Mouse (Mus musculus): ENCODE results near the gene Gm1123. TPM values are rescaled to one million over a fixed set of nuclear protein-coding genes. Genes with fewer than 3 reads are reported as not detected.

Gene Gm1123
- polyA plus RNA-seq (2016; fragmentation: Nextera tagmentation; extraction: Ambion mirVana) = not detected in 2 replicates

DNA sequence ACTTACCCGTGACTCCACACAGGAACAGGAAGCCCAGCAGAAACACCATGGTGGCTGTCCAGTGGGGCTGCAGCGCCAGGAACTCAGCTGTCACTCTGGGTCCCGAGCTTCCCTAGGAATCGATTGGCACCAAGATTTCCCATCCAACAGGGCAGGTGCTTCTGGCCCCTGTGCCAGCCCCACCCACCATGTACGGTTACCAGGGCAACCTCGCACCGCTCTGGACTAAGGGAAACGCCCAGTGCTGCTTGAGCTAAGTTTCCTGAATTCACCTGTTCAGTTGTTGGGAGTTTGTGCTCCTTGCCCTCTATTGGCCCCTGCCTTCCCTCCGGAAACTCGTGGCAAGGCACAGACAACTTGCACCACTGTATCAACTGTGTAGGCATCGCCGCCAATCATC is at the start of gene Gm1123:
Gene Gm1123 (minus strand): TSS at position 141 of the 400 bp plus-strand sequence.
- peaks cover 13% of the 10 kb centered on the region for H3K36me3 ChIP-seq (replicated peaks)
- H3K9me3 ChIP-seq = no peaks in the 10 kb centered on the region
- no peak for ATAC-seq (ENCODE audit: low FRiP score)
- no peak within 1 kb of the TSS for H3K9ac ChIP-seq
- WGBS = 88% methylated on average over 12 of the region's 12 CpGs
- H3K4me1 ChIP-seq = no peaks in the 10 kb centered on the region
- no peak within 1 kb of the TSS for H3K27ac ChIP-seq
- no peak within 1 kb of the TSS for H3K4me3 ChIP-seq (replicated peaks)
- H3K27me3 ChIP-seq = no peaks in the 10 kb centered on the region
- H3K4me2 ChIP-seq = no peak within 1 kb of the TSS

DNA sequence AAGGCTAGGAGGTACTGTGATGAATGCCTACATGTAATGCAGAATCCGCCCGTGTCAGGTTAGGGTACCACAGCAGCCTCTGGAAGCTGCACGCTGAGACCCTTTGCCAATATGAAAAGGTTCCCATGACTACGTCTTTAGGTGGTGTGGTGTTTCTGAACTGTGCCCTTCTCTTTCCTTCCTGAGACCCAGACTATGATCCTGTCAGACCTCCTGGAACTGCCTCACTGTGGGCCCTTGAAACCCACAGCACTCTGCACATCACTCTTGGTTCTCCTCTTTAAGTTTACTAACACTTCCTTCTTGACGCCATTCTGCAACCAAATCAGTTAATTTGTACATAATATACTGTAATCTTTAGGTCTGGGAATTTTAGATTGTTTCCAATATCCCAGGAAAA is 46.2 kb upstream of the Gm1123 start:
- H3K27ac ChIP-seq = no peak overlapping the region
- H3K4me2 ChIP-seq = no peak overlapping the region
- ATAC-seq (ENCODE audit: low FRiP score) = no peak
- H3K36me3 ChIP-seq (replicated peaks) = no peaks in the 10 kb centered on the region
- no peaks in the 10 kb centered on the region for H3K27me3 ChIP-seq
- H3K9me3 ChIP-seq = no peaks in the 10 kb centered on the region
- no peak overlapping the region for H3K4me3 ChIP-seq (replicated peaks)
- WGBS = 96% methylated on average over 5 of the region's 5 CpGs
- no peaks in the 10 kb centered on the region for H3K4me1 ChIP-seq
- H3K9ac ChIP-seq = no peak overlapping the region

DNA sequence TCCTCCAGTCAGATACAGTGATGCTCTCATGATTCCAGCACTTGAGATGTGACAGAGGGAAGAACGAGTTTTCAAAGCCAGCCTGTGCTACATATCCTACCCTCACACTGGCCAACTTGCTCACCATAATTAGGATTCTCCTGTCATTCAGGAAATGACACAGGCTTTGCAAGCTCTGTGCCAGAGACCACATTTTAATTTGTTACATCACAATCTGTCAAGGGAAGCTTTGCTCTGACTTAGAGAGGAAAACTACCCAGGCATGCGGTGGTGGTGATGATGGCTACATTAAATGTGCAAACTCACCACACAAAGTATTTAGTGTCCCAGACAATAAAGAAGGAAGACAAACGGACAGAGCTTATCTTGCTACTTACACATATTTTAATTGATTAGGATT is 45.8 kb upstream of the Gm1123 start:
- no peak overlapping the region for H3K27ac ChIP-seq
- no peaks in the 10 kb centered on the region for H3K36me3 ChIP-seq (replicated peaks)
- no peaks in the 10 kb centered on the region for H3K4me1 ChIP-seq
- no peak overlapping the region for H3K4me2 ChIP-seq
- no peak overlapping the region for H3K9ac ChIP-seq
- WGBS = 89% methylated on average over 3 of the region's 3 CpGs
- no peak overlapping the region for H3K4me3 ChIP-seq (replicated peaks)
- no peaks in the 10 kb centered on the region for H3K9me3 ChIP-seq
- no peak for ATAC-seq (ENCODE audit: low FRiP score)
- no peaks in the 10 kb centered on the region for H3K27me3 ChIP-seq

DNA sequence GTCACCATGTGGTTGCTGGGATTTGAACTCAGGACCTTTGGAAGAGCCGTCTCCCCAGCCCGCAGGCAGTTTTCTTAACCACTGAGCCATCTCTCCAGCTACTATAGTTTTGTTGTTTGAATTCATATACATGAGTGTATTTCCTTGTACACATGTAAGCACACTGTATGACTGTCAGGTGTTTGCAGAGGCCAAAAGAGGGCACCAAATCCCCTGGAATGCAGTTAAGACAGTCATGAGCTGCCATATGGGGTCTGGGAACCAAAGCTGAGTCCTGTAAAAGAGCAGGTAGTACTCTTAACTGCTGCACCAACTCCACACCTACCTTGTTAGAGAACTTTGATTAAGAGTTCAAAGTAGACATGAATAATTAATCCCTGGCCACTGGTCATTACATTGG is 45.1 kb upstream of the Gm1123 start:
- no peak for ATAC-seq (ENCODE audit: low FRiP score)
- no peak overlapping the region for H3K4me3 ChIP-seq (replicated peaks)
- no peaks in the 10 kb centered on the region for H3K27me3 ChIP-seq
- H3K4me2 ChIP-seq = no peak overlapping the region
- no peaks in the 10 kb centered on the region for H3K9me3 ChIP-seq
- WGBS = 98% methylated on average over 2 of the region's 2 CpGs
- no peak overlapping the region for H3K27ac ChIP-seq
- H3K36me3 ChIP-seq (replicated peaks) = no peaks in the 10 kb centered on the region
- no peaks in the 10 kb centered on the region for H3K4me1 ChIP-seq
- no peak overlapping the region for H3K9ac ChIP-seq

DNA sequence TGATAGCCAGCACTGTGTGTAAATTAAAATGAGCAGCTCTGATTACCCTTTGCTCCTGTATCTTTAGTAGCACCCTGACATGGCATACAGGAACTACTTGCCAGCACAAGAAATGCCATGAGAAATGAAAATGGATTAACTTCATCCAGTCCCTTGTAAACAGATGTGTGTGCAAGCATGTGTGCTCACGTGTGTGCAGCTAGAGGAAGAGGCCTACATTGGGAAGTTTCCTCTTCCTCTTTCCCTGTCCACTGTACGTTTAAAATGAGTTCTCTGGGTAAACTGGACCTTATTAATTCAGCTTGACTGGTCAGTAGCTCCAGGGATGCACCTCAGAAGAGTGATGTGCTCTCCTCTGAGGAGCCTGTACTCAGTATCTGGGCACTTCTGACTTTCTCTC is 38.9 kb upstream of the Gm1123 start:
- Histone ChIP-seq H3K9me3 (no peaks in the 10 kb centered on the region), H3K27me3 (no peaks in the 10 kb centered on the region), H3K4me1 (no peaks in the 10 kb centered on the region), H3K4me2 (no peak overlapping the region), H3K27ac (no peak overlapping the region), H3K9ac (no peak overlapping the region), H3K4me3 (replicated peaks) (no peak overlapping the region), H3K36me3 (replicated peaks) (peaks cover 9% of the 10 kb centered on the region)
- no peak for ATAC-seq (ENCODE audit: low FRiP score)
- 75% methylated on average over 2 of the region's 2 CpGs for WGBS

DNA sequence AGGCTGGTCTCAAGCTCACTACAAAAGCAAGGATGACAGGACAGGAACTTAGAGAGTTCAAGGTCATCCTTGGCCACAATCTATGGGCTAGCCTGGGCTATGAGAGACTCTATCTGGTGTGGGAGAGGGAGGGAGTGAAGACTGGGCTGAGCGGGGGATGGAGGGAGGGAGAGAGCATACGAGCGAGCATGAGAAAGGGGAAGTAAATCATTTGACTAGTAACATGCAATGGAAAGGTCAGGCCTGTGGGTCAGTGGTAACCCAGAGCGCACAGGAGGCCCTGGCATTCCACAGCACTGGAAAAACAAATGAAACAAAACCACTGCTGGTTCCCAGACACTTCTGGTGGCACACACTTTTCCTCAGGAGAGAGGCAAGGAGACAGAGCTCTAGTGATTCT is 37.0 kb upstream of the Gm1123 start:
- H3K36me3 ChIP-seq (replicated peaks) = peaks cover 17% of the 10 kb centered on the region
- no peak overlapping the region for H3K27ac ChIP-seq
- no peak overlapping the region for H3K9ac ChIP-seq
- H3K4me2 ChIP-seq = no peak overlapping the region
- H3K9me3 ChIP-seq = no peaks in the 10 kb centered on the region
- H3K27me3 ChIP-seq = no peaks in the 10 kb centered on the region
- 79% methylated on average over 4 of the region's 4 CpGs for WGBS
- no peak overlapping the region for H3K4me3 ChIP-seq (replicated peaks)
- ATAC-seq (ENCODE audit: low FRiP score) = no peak
- no peaks in the 10 kb centered on the region for H3K4me1 ChIP-seq

DNA sequence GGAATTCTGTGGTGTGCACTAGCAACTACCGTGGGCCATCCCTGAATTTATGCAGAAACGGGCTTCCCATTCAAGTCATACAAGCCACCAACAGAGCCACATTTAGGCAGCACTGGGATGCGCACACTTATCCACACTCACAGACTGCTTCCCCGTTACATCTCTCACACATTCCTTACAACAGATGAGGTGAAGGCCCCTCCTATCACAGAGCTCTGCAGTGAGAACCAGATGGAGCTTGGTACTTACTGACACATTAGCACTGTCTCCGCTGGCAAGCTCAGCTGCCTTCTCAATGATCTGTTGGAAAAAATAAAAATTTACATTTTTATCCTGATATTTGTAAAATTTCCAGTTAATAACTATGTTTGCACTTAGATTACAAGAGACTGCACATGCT is 29.8 kb upstream of the Gm1123 start:
- H3K27ac ChIP-seq = no peak overlapping the region
- 86% methylated on average over 5 of the region's 5 CpGs for WGBS
- no peak for ATAC-seq (ENCODE audit: low FRiP score)
- H3K4me1 ChIP-seq = no peaks in the 10 kb centered on the region
- no peak overlapping the region for H3K4me3 ChIP-seq (replicated peaks)
- H3K4me2 ChIP-seq = no peak overlapping the region
- H3K36me3 ChIP-seq (replicated peaks) = peaks cover 21% of the 10 kb centered on the region
- H3K9ac ChIP-seq = no peak overlapping the region
- no peaks in the 10 kb centered on the region for H3K9me3 ChIP-seq
- H3K27me3 ChIP-seq = no peaks in the 10 kb centered on the region

DNA sequence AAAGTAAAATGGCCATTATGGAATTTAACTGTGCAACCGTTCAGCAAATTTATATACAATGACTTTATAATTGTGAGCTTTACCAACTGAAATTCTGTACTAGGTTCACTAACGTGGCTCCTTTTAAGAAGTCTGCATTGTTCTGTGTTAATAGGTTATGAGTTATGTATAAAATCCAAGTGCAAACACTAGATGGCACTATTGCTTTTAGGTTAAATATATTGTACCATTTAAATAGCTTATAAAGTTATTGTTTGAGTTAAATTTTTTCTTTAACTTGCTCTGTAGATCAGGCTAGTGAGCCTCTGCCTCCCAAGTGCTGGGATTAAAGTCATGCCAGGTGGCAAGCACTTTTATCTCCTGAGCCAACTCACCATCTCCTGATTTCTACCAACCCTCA is 28.7 kb upstream of the Gm1123 start:
- H3K27ac ChIP-seq = no peak overlapping the region
- no peaks in the 10 kb centered on the region for H3K4me1 ChIP-seq
- 56% methylated on average over 2 of the region's 2 CpGs for WGBS
- no peak overlapping the region for H3K9ac ChIP-seq
- H3K27me3 ChIP-seq = no peaks in the 10 kb centered on the region
- H3K36me3 ChIP-seq (replicated peaks) = peaks cover 10% of the 10 kb centered on the region
- H3K4me2 ChIP-seq = no peak overlapping the region
- ATAC-seq (ENCODE audit: low FRiP score) = no peak
- no peak overlapping the region for H3K4me3 ChIP-seq (replicated peaks)
- H3K9me3 ChIP-seq = no peaks in the 10 kb centered on the region

DNA sequence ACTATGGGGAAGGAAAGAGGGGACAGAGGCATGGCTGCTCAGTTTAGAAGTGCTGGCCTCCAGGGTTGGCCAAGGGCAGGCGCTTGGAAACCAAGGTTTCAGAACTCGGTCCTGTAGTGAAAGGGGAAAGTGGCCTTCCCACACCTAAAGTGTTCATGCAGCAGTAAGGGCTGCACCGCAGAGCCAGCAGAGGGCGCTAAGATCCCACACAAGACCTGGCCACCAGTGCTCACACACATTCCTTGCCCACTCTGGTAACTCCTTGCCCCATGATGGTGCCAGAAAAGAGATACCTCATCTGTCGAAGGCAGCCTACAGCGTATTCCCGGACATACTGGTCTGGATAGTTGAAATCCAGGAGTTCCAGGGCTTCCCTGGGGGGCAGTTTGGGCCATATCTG is 27.0 kb upstream of the Gm1123 start:
- 41% methylated on average over 7 of the region's 7 CpGs for WGBS
- peak; percentile 84; the same call in 1 of the 2 replicates for ATAC-seq (ENCODE audit: low FRiP score)

DNA sequence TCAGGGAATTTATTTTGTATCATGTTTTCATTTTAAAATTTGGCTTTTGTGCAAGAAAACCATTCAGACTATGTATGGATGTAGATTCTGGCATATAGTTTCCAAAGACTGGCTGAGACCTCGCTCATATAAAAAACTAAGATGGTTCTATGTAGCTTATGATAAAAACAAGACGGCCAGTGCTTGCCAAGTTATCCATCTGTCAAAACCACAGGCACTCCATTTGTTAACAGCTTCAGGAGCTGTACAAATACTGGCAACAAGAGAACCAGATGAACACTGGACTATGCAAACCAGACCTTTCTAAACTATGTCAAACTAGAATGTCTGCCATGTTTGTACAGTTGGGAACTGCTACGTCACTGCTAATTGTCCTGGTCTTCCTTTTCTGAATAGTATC is 22.2 kb upstream of the Gm1123 start:
- peaks cover 4% of the 10 kb centered on the region; the same call in 1 of the 2 replicates for H3K36me3 ChIP-seq (replicated peaks)
- no peak for ATAC-seq (ENCODE audit: low FRiP score)
- H3K9ac ChIP-seq = no peak overlapping the region
- no peak overlapping the region for H3K27ac ChIP-seq
- H3K4me3 ChIP-seq (replicated peaks) = no peak overlapping the region
- no peaks in the 10 kb centered on the region for H3K9me3 ChIP-seq
- no peaks in the 10 kb centered on the region for H3K27me3 ChIP-seq
- 90% methylated on average over 3 of the region's 3 CpGs for WGBS
- no peaks in the 10 kb centered on the region for H3K4me1 ChIP-seq
- H3K4me2 ChIP-seq = no peak overlapping the region

More for the DNA sequence above, 27.0 kb upstream of the Gm1123 start:
- Histone ChIP-seq H3K4me2 (no peak overlapping the region), H3K4me1 (no peaks in the 10 kb centered on the region), H3K27me3 (no peaks in the 10 kb centered on the region), H3K9me3 (no peaks in the 10 kb centered on the region), H3K27ac (no peak overlapping the region), H3K9ac (no peak overlapping the region), H3K4me3 (replicated peaks) (no peak overlapping the region), H3K36me3 (replicated peaks) (peaks cover 4% of the 10 kb centered on the region; the same call in 1 of the 2 replicates)

DNA sequence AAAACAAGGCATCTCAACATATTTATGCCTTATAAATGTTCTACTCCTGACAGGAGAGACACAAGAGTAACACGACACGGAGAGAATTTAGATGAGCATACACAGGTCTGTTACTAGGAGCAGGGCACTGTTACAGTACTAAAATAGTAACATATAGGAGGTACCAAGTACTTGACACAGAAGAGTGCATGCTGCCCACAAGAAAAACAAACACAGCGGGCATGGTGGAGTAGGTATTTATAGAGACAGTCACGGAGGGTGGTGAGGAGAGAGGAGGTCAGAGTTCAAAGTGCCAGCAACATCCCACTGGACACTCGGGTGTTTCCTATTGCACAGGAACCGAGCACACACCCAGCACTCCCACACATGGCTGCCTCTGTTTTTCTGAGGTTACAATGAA is 14.2 kb upstream of the Gm1123 start:
- Histone ChIP-seq H3K9ac (no peak overlapping the region), H3K27ac (no peak overlapping the region), H3K27me3 (no peaks in the 10 kb centered on the region), H3K9me3 (no peaks in the 10 kb centered on the region), H3K36me3 (replicated peaks) (peaks cover 14% of the 10 kb centered on the region), H3K4me3 (replicated peaks) (no peak overlapping the region), H3K4me1 (0 out of 2 replicates have a peak, but pooled peaks cover 2% of the 10 kb centered on the region), H3K4me2 (no peak overlapping the region)
- ATAC-seq (ENCODE audit: low FRiP score) = no peak
- 85% methylated on average over 6 of the region's 6 CpGs for WGBS

DNA sequence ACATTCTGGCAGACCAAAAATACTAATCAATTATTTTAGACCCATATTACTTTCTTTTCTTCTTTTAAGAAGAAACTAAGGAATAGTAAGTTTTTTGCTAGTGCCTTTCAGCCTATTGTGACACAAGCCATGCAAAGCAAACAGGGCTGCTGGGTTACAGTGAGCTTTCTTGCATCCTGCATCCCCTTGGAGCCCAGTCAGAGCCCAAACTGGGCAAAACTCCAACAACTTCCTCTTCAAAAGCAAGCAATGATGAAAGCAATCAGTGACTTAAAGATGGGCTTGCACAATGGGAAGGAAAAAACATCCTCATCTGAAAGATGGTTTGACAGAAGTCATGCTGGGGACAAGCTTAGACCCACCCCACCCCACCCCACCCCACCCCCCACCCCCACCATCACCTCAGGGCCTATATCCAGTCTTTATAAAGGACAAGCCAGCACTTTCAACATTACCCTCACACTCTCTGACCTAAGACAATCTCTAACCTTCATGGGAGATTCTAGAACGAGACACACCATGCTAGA is 13.3 kb upstream of the Gm1123 start:
- no peak overlapping the region for H3K27ac ChIP-seq
- 60% methylated on average over 1 of the region's 1 CpGs for WGBS
- no peak overlapping the region for H3K4me2 ChIP-seq
- peaks cover 21% of the 10 kb centered on the region for H3K36me3 ChIP-seq (replicated peaks)
- H3K9me3 ChIP-seq = no peaks in the 10 kb centered on the region
- no peak for ATAC-seq (ENCODE audit: low FRiP score)
- no peaks in the 10 kb centered on the region for H3K27me3 ChIP-seq
- no peak overlapping the region for H3K9ac ChIP-seq
- 0 out of 2 replicates have a peak, but pooled peaks cover 2% of the 10 kb centered on the region for H3K4me1 ChIP-seq
- H3K4me3 ChIP-seq (replicated peaks) = no peak overlapping the region

DNA sequence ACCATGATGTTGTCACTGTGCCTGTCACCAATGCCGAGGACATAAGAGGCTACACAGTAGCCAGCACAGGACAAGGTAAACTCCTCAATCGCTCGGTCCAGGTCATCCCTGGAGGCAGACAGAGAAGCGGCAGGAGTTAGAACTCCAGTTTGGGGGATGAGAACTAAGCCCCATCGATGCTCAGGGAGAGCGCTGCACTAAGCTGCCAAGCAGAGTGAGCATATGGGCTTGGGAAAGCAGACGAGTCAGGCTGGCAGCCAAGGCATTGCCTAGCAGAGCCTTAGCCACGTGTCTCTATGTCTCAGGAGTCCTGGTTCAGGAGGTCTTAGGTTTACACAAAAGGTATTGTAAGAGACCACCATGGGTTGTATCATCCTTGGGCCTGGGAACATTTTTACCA is 9.2 kb upstream of the Gm1123 start:
- Histone ChIP-seq H3K4me3 (replicated peaks) (no peak overlapping the region), H3K4me1 (0 out of 2 replicates have a peak, but pooled peaks cover 2% of the 10 kb centered on the region), H3K27me3 (no peaks in the 10 kb centered on the region), H3K9ac (no peak overlapping the region), H3K4me2 (no peak overlapping the region), H3K27ac (no peak overlapping the region), H3K36me3 (replicated peaks) (peaks cover 25% of the 10 kb centered on the region), H3K9me3 (no peaks in the 10 kb centered on the region)
- no peak for ATAC-seq (ENCODE audit: low FRiP score)
- WGBS = 93% methylated on average over 8 of the region's 8 CpGs
